Mouse (Mus musculus) T-helper 17 cell (primary cell): ENCODE results near the gene Stxbp5.

Source experiments
- in situ Hi-C, 2 experiments: fragments of 300-600 bp; cut with MboI, MseI; formaldehyde crosslinking; loops; 1 replicate in 1 of 2; 2 replicates in 1 of 2; pipeline ENCODE4 v1.15.1; 2025; ENCODE audit warnings: high pct_unique_total_duplicates in 2 of 2

The Stxbp5 gene

GRCm38 (mm10) chr10:9859476-9859875 is 41.4 kb downstream of the Stxbp5 start:
- in situ Hi-C loops: no loop called here

GRCm38 (mm10) chr10:9857850-9858249 is 43.0 kb downstream of the Stxbp5 start:
- in situ Hi-C loops: no loop called here

GRCm38 (mm10) chr10:9856792-9857191 is 44.1 kb downstream of the Stxbp5 start:
- in situ Hi-C loops: no loop called here

GRCm38 (mm10) chr10:9846408-9846807 is 54.5 kb downstream of the Stxbp5 start:
- in situ Hi-C loops: no loop called here

GRCm38 (mm10) chr10:9839408-9839807 is 61.5 kb downstream of the Stxbp5 start:
- in situ Hi-C loops: no loop called here

- in situ Hi-C loops: no loop called here
Measured at GRCm38 (mm10) chr10:9834986-9835385, 65.9 kb downstream of the Stxbp5 start.

- in situ Hi-C loops: no loop called here
Measured at GRCm38 (mm10) chr10:9832937-9833336, 67.9 kb downstream of the Stxbp5 start.

- in situ Hi-C loops: no loop called here
Measured at GRCm38 (mm10) chr10:9829744-9830143, 71.1 kb downstream of the Stxbp5 start.

GRCm38 (mm10) chr10:9821299-9821698 is 79.6 kb downstream of the Stxbp5 start:
- in situ Hi-C loops: loop anchor here in 1 of 2 experiments (25.0 kb wide), 2 partner anchors 491 to 741 kb away; partner anchors contain the start of gene Rab32

GRCm38 (mm10) chr10:9818574-9818973 is 82.3 kb downstream of the Stxbp5 start:
- in situ Hi-C loops: loop anchor here in 1 of 2 experiments (25.0 kb wide), 2 partner anchors 494 to 744 kb away; partner anchors contain the start of gene Rab32

GRCm38 (mm10) chr10:9813926-9814325 is 87.0 kb downstream of the Stxbp5 start:
- in situ Hi-C loops: loop anchor here in 1 of 2 experiments (25.0 kb wide), 2 partner anchors 498 to 748 kb away; partner anchors contain the start of gene Rab32

- in situ Hi-C loops: loop anchor here in 1 of 2 experiments (25.0 kb wide), 2 partner anchors 505 to 755 kb away; partner anchors contain the start of gene Rab32
Measured at GRCm38 (mm10) chr10:9807596-9807995, 93.3 kb downstream of the Stxbp5 start.

- in situ Hi-C loops: loop anchor here in 1 of 2 experiments (25.0 kb wide), 2 partner anchors 507 to 757 kb away; partner anchors contain the start of gene Rab32
Measured at GRCm38 (mm10) chr10:9805341-9805740, 95.5 kb downstream of the Stxbp5 start.

GRCm38 (mm10) chr10:9803126-9803525 is 97.8 kb downstream of the Stxbp5 start:
- in situ Hi-C loops: loop anchor here (5.0 to 25.0 kb wide), 3 partner anchors 509 to 759 kb away; partner anchors contain the start of gene Rab32 (in 1 of the 2)

GRCm38 (mm10) chr10:9801571-9801970 is 99.3 kb downstream of the Stxbp5 start:
- in situ Hi-C loops: loop anchor here (5.0 to 25.0 kb wide), 3 partner anchors 511 to 761 kb away; partner anchors contain the start of gene Rab32 (in 1 of the 2)

- in situ Hi-C loops: no loop called here
Measured at GRCm38 (mm10) chr10:9799085-9799484, 101.8 kb downstream of the Stxbp5 start.

- in situ Hi-C loops: no loop called here
Measured at GRCm38 (mm10) chr10:9796429-9796828, 104.5 kb downstream of the Stxbp5 start.

GRCm38 (mm10) chr10:9794429-9794828 is 106.5 kb downstream of the Stxbp5 start:
- in situ Hi-C loops: no loop called here

- in situ Hi-C loops: no loop called here
Measured at GRCm38 (mm10) chr10:9790947-9791346, 109.9 kb downstream of the Stxbp5 start.

- in situ Hi-C loops: no loop called here
Measured at GRCm38 (mm10) chr10:9786461-9786860, 114.4 kb downstream of the Stxbp5 start.

- in situ Hi-C loops: no loop called here
Measured at GRCm38 (mm10) chr10:9785651-9786050, 115.2 kb downstream of the Stxbp5 start.

GRCm38 (mm10) chr10:9779864-9780263 is 121.0 kb downstream of the Stxbp5 start:
- in situ Hi-C loops: no loop called here

GRCm38 (mm10) chr10:9770261-9770660 is 130.6 kb downstream of the Stxbp5 start:
- in situ Hi-C loops: loop anchor here in 1 of 2 experiments (25.0 kb wide), 1 partner anchor 1392 kb away; no protein-coding TSS in a partner anchor
